Mouse (Mus musculus) adipocyte (in vitro differentiated cells): Measurements from ENCODE around the gene Carmil2.

Source experiments
- DNase-seq: peaks from one replicate; pipeline ENCODE4 v3.0.0-alpha.2; 2016; ENCODE audit warnings: low spot score

Gene Carmil2

DNA sequence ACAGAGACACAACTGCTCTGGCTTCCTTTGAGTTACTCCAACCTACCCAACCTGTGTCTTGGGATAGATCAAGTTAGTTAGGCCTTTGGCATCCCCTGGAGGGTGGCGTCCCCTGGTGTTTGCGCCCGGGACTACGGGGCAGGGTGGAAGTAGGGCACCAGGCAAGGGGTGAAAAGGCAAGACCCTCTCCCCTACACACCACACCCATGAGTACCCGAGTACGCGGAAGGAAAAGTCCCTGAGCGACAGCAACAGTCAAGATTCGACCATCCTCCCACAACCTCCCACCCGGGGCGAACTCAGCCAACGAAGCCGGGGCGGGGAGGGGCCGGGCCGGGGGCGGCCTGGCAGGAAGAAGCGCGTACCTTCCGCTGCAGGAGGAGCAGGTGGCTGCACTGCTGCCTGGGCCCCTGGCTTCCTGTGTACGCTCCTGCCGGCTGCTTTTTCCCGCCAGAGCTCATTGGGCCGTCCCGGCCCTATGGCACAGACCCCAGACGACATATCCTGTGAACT is at the start of gene Carmil2:
Gene Carmil2 (plus strand): TSS at position 479 of the 513 bp plus-strand sequence.
- DNase-seq = peak; percentile 18

GRCm38 (mm10) chr8:105636963-105637510 is 49.0 kb upstream of the Carmil2 start, which contains the start of gene Agrp:
TSS of gene Agrp (minus strand) at chr8:105637393.
- DNase-seq = peak; percentile 54

DNA sequence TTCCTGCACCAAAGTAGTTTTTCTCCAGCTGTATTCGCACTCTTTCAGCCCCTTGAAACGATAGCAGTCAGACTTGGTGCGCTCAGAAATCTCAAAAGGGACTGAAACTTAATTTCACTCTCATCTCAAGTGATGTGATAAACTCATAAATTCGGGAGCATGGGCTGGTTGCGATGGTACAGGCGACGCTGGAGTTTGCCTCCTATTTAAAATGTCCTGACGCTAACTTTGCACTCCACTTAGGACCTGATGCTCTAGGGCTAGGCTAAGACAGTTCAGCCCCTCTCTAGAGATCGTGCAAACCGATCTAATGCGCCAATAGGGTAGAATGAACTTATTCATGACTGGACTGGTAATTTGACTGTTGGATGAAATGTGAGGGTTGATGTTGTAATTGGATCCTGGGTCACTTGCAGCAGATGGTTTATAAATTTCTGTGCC is 48.5 kb upstream of the Carmil2 start:
- peak; percentile 77 for DNase-seq

DNA sequence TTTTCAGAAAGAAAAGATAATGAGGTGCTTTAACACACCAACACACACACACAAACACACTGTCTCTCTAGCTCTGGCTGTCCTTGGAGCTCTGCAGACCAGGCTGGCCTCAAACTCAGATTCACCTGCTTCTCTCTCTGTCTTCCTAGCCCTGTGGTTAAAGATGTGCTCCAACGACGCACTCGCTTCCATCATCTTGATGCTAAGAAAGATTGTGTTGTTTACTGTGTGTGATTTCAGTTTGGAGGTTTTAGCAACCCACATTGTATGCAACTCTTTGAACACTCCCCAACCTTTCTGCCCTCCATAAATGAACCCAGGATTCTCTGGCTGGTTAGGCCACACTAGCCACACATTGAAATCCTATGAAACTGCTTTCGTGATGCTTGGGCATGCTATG is 47.6 kb upstream of the Carmil2 start:
- no peak for DNase-seq

GRCm38 (mm10) chr8:105639835-105640234 is 46.2 kb upstream of the Carmil2 start:
- DNase-seq = no peak

DNA sequence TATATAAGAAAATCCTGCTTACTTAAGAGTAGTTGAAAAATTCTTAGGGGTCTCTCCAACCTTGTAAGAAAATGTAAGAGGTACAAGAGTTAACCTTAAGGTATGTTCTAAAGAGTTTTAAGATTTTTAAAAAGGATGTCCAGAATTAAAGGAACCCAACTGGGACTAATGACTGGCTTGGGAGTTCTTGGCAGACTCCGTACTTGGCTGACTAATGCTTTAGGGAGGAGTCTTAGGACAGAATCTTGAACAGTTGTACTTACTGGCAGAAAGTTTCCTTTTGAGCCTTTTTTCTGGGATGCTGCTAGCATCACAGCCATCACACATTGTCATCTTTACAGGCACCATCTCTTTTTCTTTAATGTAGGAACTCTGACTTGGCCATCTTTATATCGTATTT is 45.6 kb upstream of the Carmil2 start:
- peak; percentile 83 for DNase-seq

DNA sequence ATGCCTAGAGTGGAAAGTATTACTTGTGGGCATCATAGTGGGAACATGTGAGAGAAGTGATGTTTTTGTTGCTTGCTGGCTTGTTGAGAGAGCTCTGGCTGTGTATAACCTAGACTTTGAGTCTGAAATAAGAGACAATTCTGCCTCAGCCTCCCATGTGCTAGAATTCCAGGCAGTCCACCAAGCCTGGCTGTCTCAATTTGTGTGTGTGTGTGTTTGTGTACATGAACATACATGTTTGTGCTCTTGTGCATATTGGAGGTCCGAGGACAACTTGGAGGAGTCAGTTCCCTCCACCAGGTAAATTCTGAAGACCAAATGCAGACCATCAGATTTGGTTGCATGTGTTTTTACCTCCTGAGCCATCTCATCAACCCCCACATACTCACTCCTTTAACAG is 40.9 kb upstream of the Carmil2 start:
- DNase-seq = no peak

DNA sequence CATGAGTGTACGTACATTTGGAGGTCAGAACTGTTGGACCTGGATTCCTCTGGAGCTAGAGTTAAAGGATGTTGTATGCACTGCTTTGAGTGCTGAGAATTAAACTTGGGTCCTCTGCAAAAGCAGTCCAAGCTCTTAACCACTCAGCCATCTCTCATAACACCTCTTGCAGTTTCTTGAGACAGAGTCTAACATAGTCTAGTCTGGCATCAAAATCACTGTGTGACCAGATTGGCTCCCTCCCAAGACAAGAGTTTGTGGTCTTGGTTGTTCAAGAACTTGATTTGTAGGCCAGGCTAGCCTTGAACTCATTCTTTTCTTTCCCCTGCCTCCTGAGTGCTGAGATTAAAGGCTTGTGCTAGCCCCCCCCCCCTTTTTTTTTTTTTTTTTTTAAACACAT is 37.1 kb upstream of the Carmil2 start:
- no peak for DNase-seq

DNA sequence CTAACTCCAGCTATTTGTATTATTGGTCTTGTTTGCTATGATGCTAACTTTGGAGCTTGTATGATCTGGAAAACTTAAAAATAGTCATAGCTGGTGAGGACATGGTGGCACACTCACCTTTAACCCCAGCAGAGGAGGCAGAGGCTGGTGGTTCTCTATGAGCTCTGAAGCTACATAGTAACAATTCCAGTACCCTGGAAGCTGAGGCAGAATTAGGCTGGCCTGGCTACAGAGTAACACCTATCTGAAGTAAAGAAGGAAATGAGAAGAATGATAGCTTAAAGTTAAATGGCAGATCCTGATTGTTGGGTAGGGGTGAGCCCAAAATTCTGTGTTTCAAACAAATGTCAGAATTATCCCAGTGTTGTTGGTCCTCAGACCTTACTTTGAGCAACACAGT is 28.4 kb upstream of the Carmil2 start:
- no peak for DNase-seq

- DNase-seq = peak; percentile 51
Measured at GRCm38 (mm10) chr8:105661167-105661566, 24.9 kb upstream of the Carmil2 start.

DNA sequence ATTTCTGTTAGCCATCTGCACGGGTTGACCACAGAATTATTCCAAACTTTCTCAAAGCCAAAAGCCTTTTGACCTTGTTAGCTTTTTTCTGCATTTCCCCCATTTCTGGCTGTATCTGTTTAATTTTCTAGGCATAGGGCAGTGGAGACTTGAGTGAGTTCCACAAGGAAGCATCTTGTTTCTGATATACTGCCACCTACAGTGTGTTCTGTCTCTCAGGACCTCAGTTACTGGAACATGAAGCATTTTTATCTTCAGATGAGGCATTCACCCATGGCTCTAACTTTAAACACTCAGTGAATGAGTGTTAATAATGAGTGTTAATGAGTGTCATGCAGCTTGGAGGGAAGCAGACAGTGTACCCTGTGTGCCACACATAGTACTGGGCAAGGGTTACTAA is 8.2 kb upstream of the Carmil2 start:
- DNase-seq = peak; percentile 42

DNA sequence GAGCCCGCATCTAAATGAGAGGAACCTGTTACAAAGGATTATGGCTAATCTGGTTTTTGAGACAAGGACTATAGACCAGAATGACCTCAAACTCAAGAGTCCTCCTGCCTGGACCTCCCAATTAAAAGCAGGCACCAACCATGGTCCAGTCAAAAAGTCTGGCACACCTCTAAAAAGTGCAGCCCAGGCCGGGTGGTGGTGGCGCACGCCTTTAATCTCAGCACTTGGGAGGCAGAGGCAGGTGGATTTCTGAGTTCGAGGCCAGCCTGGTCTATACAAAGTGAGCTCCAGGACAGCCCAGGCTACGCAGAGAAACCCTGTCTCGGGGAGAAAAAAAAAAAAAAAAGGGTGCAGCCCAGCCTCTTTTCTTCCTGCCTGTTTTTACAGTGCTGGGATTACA is 749 bp upstream of the Carmil2 start:
- DNase-seq = no peak

DNA sequence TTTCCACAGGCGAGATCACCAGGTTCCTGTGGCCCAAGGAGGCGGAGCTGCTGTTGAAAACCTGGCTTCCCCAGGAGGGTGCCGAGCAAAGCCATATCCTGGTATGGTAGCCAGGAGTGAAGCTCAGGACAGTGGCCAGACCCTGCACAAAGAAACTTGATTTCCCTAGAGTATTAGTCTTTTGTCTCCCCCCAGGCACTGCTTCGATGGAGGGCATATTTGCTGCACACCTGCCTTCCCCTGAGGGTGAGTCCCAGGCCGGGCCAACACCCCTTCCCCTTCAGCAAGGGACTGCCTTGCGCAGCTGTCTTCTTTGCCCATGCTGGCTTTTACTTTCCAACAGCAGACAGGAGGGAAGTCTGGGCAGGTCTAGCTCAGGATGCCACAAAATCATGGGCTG is 477 bp downstream of the Carmil2 start:
- DNase-seq = no peak

GRCm38 (mm10) chr8:105687512-105687911 is 1.4 kb downstream of the Carmil2 start:
- DNase-seq = no peak

GRCm38 (mm10) chr8:105688242-105688752 is 2.2 kb downstream of the Carmil2 start:
- no peak for DNase-seq

GRCm38 (mm10) chr8:105689256-105689982 is 3.3 kb downstream of the Carmil2 start:
- no peak for DNase-seq

- DNase-seq = no peak
Measured at GRCm38 (mm10) chr8:105689983-105690360, 3.9 kb downstream of the Carmil2 start.

GRCm38 (mm10) chr8:105690978-105691377 is 4.9 kb downstream of the Carmil2 start:
- DNase-seq = no peak

DNA sequence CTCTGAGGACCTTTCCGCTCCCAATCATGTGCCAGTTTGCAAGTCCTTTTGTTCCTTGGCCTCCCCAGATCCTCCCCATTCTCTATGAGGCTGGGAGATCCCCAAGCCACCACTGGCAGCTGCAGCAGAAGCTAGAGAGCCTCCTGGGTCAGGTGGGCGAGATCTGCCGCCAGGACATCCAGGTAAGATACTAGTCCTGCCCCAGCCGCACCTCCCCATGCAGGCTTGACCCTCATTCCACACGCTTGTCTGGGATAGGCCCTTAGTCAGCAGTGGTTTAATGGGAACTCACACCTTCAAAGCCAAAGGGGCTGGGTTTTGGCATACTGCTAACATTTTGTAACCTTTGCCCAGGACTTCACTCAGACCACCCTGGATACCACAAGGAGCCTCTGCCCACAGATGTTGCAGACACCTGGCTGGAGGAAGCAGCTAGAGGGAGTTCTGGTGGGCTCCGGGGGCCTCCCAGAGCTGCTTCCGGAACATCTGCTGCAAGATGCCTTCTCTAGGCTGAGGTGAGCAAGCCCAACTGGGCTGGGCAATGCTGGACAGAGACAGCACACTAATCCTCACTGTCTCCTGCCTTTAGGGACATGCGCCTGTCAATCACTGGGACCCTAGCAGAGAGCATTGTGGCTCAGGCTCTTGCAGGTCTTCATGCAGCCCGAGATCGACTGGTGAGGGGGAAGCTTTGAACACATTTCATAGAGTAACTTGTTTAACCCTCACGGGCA is 6.5 kb downstream of the Carmil2 start:
- no peak for DNase-seq

DNA sequence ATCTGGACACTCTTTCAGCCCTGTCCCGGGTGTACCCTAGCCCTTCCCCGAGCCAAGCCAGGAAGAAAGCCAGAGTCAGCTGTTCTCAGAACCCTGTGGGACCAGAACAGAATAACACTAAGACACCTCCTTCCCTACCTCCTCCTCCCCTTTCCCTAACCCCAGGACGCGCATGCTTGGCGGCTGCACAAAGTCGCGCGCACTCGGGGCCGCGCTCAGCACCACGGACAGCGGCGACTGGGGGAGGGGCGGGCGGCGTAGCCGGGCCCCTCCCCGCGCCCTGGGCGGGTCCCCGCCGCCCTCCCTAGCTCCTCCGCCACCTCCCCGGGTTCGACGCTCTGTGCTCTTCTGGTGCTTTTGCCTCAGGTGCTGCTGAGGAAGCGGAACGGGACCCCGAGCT is 7.6 kb downstream of the Carmil2 start:
- peak; percentile 16 for DNase-seq

- DNase-seq = no peak
Measured at GRCm38 (mm10) chr8:105694051-105694799, 8.2 kb downstream of the Carmil2 start.
